Mouse (Mus musculus) lung, adult 2 months (tissue): ENCODE data around the gene Gm26602. TPM values are rescaled to one million over a fixed set of nuclear protein-coding genes. Genes with fewer than 3 reads are reported as not detected.

Experiments used
- DNase-seq: peaks from one replicate; pipeline ENCODE4 v3.0.0; 2022
- H3K4me1 ChIP-seq: fragments of 200-500 bp; 2 replicates; pipeline ENCODE4 v1.6.1; 2011; ENCODE audit warnings: low read length; ENCODE audit not compliant: control insufficient read depth, insufficient read depth
- H3K4me3 ChIP-seq: fragments of 200-500 bp; replicated peaks from 2 replicates; pipeline ENCODE3; 2011; ENCODE audit warnings: low read depth, mild to moderate bottlenecking, control low read depth, low read length; ENCODE audit errors: extremely low read depth
- CTCF ChIP-seq: fragments of 200-500 bp; IDR thresholded peaks from 2 replicates; pipeline ENCODE4 v1.5.1; 2011; ENCODE audit warnings: mild to moderate bottlenecking, low read length, control low read depth; ENCODE audit not compliant: insufficient read depth
- POLR2A ChIP-seq: fragments of 200-500 bp; IDR thresholded peaks from 2 replicates; pipeline ENCODE4 v1.6.1; 2011; ENCODE audit warnings: low read depth, mild to moderate bottlenecking, control low read depth, low read length, borderline replicate concordance; ENCODE audit errors: extremely low read depth
- WGBS: fragments of 180-500 bp; shearing (Covaris S2); methylation state at CpG from one replicate; pipeline ENCODE4 v1.1.7; 2018; 5-methylcytosine and 5-hydroxymethylcytosine counted together
- polyA plus RNA-seq: library from polyadenylated mRNA; depleted of rRNA; stranded (reverse); fragments of >200 nt; gene quantifications from 2 replicates; pipeline ENCODE4 v1.2.3, GENCODE M21; 2012

The Gm26602 gene
- polyA plus RNA-seq, 1 experiment, result not detected

- H3K4me1 ChIP-seq, result peaks cover 31% of the 10 kb centered on the region
- no peak for TF ChIP-seq POLR2A
- TF ChIP-seq CTCF, result no peak
- WGBS, result 94% methylated on average over 16 of the region's 16 CpGs
- DNase-seq, result no peak
- H3K4me3 ChIP-seq, result no peak overlapping the region
Observed at GRCm38 (mm10) chr10:79930826-79931186, 20.1 kb downstream of the Gm26602 start.

- Histone ChIP-seq H3K4me3 (no peak overlapping the region), H3K4me1 (peaks cover 32% of the 10 kb centered on the region)
- TF ChIP-seq CTCF (no peak), POLR2A (no peak)
- no peak for DNase-seq
- WGBS, result 89% methylated on average over 9 of the region's 9 CpGs
Observed at GRCm38 (mm10) chr10:79931797-79932196, 21.1 kb downstream of the Gm26602 start.

DNA sequence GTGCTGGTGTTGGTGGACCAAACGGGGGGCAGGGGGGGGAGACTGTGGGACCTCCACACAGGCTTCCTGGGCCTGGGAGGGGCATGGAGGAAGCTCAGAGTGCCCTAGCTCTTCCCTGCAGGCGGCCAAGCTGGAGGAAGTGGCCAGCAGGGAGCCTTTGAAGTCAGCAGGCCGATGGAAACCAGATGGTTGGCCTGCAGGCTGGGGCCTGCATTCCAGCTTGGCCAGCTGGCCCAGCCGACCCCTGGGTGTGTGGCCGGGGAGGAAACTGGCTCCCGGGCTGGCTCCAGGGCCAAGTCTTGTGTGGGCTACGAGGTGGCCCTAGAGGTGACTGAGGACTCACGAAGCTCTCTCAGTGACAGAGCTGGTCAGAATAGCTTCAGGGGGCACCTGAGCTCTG lies 22.1 kb downstream of the Gm26602 start:
- TF ChIP-seq CTCF, result no peak
- WGBS, result 30% methylated on average over 8 of the region's 8 CpGs
- DNase-seq, result peak; percentile 44
- H3K4me1 ChIP-seq, result peaks cover 39% of the 10 kb centered on the region
- H3K4me3 ChIP-seq, result no peak overlapping the region

GRCm38 (mm10) chr10:79933145-79933679 lies 22.6 kb downstream of the Gm26602 start:
- 55% methylated on average over 9 of the region's 9 CpGs for WGBS
- Histone ChIP-seq H3K4me1 (peaks cover 40% of the 10 kb centered on the region), H3K4me3 (no peak overlapping the region)
- TF ChIP-seq POLR2A (no peak), CTCF (no peak)
- no peak for DNase-seq

GRCm38 (mm10) chr10:79933861-79934260 lies 23.2 kb downstream of the Gm26602 start:
- whole genome bisulfite sequencing, result 33% methylated on average over 6 of the region's 6 CpGs
- no peak for TF ChIP-seq POLR2A
- H3K4me3 ChIP-seq, result no peak overlapping the region
- DNase-seq, result no peak
- peaks cover 40% of the 10 kb centered on the region for H3K4me1 ChIP-seq

GRCm38 (mm10) chr10:79934272-79934721 lies 23.6 kb downstream of the Gm26602 start:
- TF ChIP-seq POLR2A (no peak), CTCF (no peak)
- Histone ChIP-seq H3K4me1 (peaks cover 40% of the 10 kb centered on the region), H3K4me3 (no peak overlapping the region)
- 11% methylated on average over 13 of the region's 13 CpGs for WGBS
- peak; percentile 88 for DNase-seq

GRCm38 (mm10) chr10:79934794-79935569 lies 24.3 kb downstream of the Gm26602 start:
- no peak for DNase-seq
- WGBS, result 72% methylated on average over 16 of the region's 16 CpGs
- Histone ChIP-seq H3K4me1 (peaks cover 40% of the 10 kb centered on the region), H3K4me3 (no peak overlapping the region)
- TF ChIP-seq POLR2A, result no peak
- no peak for TF ChIP-seq CTCF

DNA sequence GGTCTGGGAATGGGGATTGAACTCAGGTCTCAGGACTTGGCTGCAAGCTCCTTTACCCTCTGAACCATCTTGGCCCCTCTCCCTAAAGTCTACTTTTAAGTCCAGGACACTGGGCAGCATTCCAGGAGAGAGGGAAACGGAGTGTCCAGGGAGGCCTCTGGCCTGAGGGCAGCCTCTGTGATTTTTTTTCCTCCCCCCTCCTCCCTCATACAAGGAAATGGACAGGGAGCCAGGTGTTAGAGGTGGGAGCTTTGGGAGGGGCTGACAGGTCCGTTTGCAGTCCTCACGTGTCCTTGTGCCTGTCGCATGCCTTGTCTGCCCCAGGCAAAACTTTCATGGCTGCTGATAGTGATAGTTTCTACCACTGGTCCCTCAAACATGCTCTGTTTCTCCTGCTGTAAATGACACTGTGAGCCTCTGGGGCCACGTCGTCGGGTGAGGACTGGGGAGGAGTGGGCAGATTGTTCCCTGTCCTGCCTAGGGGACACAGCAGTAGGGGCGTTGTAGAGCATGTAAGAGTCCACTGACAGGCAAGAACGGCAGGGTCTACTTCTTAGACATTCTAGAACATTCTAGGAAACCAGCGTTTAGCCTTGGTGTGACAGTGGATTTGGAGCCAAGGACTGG lies 25.7 kb downstream of the Gm26602 start:
- DNase-seq, result no peak
- no peak overlapping the region for H3K4me3 ChIP-seq
- WGBS, result 15% methylated on average over 10 of the region's 10 CpGs
- peaks cover 40% of the 10 kb centered on the region for H3K4me1 ChIP-seq
- no peak for TF ChIP-seq POLR2A
- TF ChIP-seq CTCF, result no peak

GRCm38 (mm10) chr10:79936911-79937441 lies 26.3 kb downstream of the Gm26602 start:
- TF ChIP-seq CTCF (no peak), POLR2A (no peak)
- WGBS, result 2% methylated on average over 27 of the region's 27 CpGs
- Histone ChIP-seq H3K4me1 (peaks cover 40% of the 10 kb centered on the region), H3K4me3 (no peak overlapping the region)
- DNase-seq, result peak; percentile 87
